Mouse (Mus musculus): ENCODE data around the gene Mkrn1.

DNA sequence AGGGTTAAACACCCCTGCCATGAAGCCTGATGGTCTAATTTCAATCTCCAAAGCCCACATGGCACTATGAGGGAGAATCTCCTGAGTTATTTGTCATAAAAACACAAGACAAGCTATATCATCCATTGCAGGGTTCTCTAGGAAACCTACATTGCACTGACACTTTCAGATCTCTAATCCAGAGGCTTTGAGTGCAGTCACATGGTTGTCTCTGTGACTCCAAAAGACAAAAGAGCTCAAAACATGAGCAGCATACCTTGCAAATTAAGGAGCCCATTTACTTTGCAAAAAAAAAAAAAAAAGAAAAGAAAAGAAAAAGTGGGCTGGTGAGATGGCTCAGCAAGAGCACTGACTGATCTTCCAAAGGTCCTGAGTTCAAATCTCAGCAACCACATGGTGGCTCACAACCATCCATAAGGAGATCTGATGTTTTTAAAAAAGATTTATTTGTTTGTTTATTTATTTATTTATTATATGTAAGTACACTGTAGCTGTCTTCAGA, 22.6 kb upstream of the Mkrn1 start:
- TF ChIP-seq POLR2A (IDR thresholded peaks at IDR 0.05; ENCODE audit: control insufficient read depth, extremely low read depth, insufficient read depth, low read length, poor library complexity), result no peak
- no peak for TF ChIP-seq CTCF (IDR thresholded peaks at IDR 0.05; ENCODE audit: borderline replicate concordance, control insufficient read depth, extremely low read depth, insufficient read depth, low read length, poor library complexity)
